Mouse (Mus musculus) T-helper 2 cell (primary cell): ENCODE results near the gene Cmtm8.

ENCODE experiments used
- in situ Hi-C: fragments of 300-600 bp; cut with MboI, MseI; formaldehyde crosslinking; loops from one replicate; pipeline ENCODE4 v1.15.1; 2025; ENCODE audit warnings: high pct_unique_total_duplicates

Gene Cmtm8

GRCm38 (mm10) chr9:114758801-114759200, 85.2 kb downstream of the Cmtm8 start:
- in situ Hi-C loops = no loop called here

- in situ Hi-C loops = no loop called here
Measured at GRCm38 (mm10) chr9:114758272-114758671, 85.7 kb downstream of the Cmtm8 start.

- in situ Hi-C loops = no loop called here
Measured at GRCm38 (mm10) chr9:114752863-114753484, 91.0 kb downstream of the Cmtm8 start.

GRCm38 (mm10) chr9:114752311-114752710, 91.6 kb downstream of the Cmtm8 start:
- in situ Hi-C loops = no loop called here

- in situ Hi-C loops = no loop called here
Measured at GRCm38 (mm10) chr9:114751582-114751981, 92.4 kb downstream of the Cmtm8 start.

GRCm38 (mm10) chr9:114747466-114747865, 96.5 kb downstream of the Cmtm8 start:
- in situ Hi-C loops = loop anchor here (5.0 kb wide), 1 partner anchor 35 kb away; the partner anchor contains the start of gene Cmtm7

- in situ Hi-C loops = loop anchor here (5.0 kb wide), 1 partner anchor 35 kb away; the partner anchor contains the start of gene Cmtm7
Measured at GRCm38 (mm10) chr9:114747012-114747411, 96.9 kb downstream of the Cmtm8 start.

- in situ Hi-C loops = loop anchor here (5.0 kb wide), 1 partner anchor 37 kb away; the partner anchor contains the start of gene Cmtm7
Measured at GRCm38 (mm10) chr9:114745654-114746053, 98.3 kb downstream of the Cmtm8 start.

- in situ Hi-C loops = loop anchor here (5.0 kb wide), 1 partner anchor 37 kb away; the partner anchor contains the start of gene Cmtm7
Measured at GRCm38 (mm10) chr9:114745163-114745562, 98.8 kb downstream of the Cmtm8 start.

- in situ Hi-C loops = no loop called here
Measured at GRCm38 (mm10) chr9:114742731-114743130, 101.2 kb downstream of the Cmtm8 start.

- in situ Hi-C loops = no loop called here
Measured at GRCm38 (mm10) chr9:114740336-114740735, 103.6 kb downstream of the Cmtm8 start.
